Mouse (Mus musculus) CD8-positive naive resting alpha-beta T cell, adult 2 months (primary cell): ENCODE measurements around the gene Gm14214.

Experiments
- DNase-seq, 2 experiments: peaks; one replicate each; pipeline ENCODE4 v3.0.0; 2022; ENCODE audit warnings: low read depth in 2 of 2, low spot score in 2 of 2

The Gm14214 gene

DNA sequence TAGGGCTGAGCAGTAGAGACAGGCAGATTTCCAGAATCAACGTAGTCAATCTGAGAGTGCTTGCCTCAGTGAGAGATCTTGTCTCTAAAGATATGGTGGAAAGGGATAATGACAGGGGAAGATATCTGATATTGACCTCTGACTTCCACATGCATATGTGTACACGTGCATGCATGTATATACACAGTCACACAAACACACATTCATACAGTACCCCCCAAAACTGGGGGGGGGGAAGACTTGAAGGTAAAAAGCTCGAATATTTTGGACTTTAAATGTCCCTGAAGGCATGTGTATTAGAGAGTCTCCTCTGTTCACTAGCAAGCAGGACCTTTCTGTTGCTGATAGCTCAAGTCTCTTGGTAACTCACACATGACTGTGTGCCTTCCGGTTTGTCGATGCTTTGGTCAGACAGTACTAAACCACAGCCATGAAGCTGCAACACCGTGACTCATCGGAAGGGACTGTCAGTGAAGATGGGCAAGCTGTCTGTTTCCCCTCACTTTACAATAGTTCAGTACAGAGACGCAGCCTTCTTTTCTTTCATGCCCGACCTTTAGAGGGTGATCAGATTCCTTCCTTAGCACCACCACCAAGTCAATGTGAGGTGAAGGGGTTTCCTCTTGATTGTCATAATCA is 37.2 kb downstream of the Gm14214 start:
- no peak for DNase-seq

DNA sequence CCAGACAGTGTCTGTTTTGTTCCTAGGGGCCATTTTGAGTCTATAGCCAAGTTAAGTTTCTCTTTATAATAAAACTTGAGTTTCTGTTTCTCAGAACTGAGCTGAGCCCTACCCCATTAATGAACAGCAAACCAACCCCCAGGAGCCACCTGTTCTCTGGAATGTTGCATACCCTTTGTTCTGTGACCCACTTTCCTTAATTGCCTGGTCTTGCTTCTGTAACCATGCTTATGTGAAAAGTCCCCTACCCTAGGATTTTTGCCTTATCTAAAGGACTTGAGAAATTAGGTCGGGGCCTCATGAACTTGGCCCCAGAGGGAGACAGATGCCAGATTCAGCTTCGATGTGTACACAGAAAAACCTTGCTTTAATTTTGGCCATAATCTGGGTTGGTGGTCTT is 37.9 kb downstream of the Gm14214 start:
- DNase-seq = no peak

DNA sequence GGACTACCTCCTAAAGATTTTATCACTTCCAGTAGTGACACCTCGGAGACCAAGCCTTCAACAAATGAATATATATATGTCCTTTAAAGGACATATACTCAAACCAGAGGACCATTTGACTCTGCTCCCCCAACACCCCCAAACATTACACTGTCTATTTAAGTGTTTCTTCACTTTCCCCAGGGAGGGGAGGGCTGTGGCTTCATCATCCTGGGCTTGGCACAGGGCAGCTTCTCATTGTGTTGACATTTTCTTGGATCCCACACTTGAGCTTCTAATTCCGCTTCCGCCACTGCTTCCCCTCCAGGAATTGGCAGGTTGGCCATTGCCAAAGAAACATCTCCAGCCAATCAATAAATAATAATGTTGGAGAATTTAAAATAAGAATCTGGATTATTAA is 39.0 kb downstream of the Gm14214 start:
- DNase-seq = no peak

DNA sequence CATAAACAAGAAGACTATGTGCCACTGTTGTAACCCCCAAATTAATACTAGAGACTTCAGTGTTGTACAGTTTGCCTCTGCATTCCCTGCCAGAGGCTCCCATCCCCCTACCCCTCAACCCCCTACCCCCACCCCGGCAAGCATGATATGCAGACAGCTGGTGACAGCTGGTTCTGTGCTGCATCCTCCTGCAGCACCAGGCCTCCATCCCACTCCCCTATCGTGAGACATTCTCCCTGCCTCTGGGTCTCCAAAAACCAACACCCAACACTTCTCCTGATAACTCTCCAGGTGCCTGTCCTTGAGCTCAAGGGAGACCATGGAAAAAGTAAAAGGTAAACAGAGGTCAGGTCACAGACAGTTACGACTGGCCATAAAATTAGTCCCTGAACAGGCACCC is 40.1 kb downstream of the Gm14214 start:
- DNase-seq = no peak

DNA sequence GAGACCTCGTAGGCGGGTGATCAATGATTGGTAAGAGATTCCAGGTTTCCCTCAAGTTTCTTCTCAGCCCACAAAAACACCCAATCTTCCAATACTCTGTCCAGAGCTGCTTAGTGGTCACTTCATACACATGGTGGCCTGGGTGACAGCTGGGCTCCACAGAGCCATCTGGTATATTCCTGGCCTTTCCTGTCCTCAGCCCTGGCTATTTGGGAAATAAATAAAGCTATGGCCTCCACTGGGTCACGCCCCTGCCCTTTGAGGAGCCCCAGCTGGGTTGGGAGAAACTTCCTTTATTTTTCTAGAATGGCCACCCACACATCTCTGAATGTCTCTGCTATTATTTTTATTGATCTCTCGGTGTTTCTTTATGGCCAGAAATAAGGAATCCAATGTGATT is 46.4 kb downstream of the Gm14214 start:
- no peak for DNase-seq

DNA sequence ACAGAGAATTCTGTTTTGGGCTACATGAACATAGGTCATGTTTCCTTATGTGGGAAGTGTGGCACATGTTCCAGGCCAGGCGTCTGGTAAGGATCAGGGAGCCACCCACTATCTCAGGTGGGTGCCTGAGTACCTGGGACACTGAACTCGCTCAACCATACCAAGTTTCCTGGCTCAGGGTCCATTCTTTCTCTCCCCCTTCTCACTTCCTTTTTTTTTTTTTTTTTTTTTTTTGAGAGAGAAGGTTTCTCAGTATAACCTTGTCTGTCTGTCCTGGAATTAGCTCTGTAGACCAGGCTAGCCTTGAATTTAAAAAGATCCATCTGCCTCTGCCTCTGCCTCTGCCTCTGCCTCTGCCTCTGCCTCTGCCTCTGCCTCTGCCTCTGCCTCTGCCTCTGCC is 49.5 kb downstream of the Gm14214 start:
- no peak for DNase-seq
